Mouse (Mus musculus) E14TG2a.4 (cell line): ENCODE measurements at regions not wholly inside any gene's neighbourhood (a gene's known extent, or its start where the extent isn't known, plus 50 kb on each side); places are given as distances from the start of the nearest gene placed in this dataset.

Experiments
- CTCF ChIP-seq: conservative IDR thresholded peaks from 2 replicates; pipeline ENCODE4 v1.5.1; 2014; ENCODE audit warnings: low read length
- NANOG ChIP-seq: IDR thresholded peaks from 2 replicates; pipeline ENCODE4 v1.6.1; 2014; ENCODE audit warnings: borderline replicate concordance, low read length, mixed read lengths

DNA sequence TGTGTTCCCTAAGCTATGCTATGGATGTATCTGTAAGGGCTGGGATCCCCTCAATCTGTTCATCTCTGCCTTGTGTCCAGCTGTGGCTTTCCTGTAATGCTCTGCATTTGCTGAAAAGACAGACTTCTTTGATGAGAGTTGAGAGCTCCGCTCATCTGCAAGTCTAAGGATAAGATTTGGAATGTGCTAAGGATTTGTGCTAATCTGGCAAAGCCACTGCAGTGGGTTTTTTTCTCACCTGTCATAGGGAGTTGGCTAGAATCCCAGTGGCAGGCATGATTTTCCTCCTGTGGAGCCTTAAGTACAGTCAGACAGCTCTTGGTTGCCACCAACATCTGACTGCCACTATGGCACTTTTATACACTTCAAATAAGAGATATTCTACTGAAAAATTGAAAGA lies 138.8 kb upstream of the Myocd start:
- TF ChIP-seq CTCF (no peak), NANOG (peak; percentile 55; the same call in 1 of the 2 replicates)
